Mouse (Mus musculus) left cerebral cortex, postnatal 10 days (tissue): ENCODE measurements around the gene Hdac4. TPM values are rescaled to one million over a fixed set of nuclear protein-coding genes. Genes with fewer than 3 reads are reported as not detected.

ENCODE experiments used
- DNase-seq, 2 experiments: peaks; one replicate each; pipeline ENCODE4 v3.0.0; 2021 to 2022; ENCODE audit warnings: low spot score in 2 of 2, mixed read lengths in 1 of 2; ENCODE audit errors: extremely low spot score in 1 of 2
- intact Hi-C: fragments of 180-260 bp; cut with DNase I; formaldehyde crosslinking; loops from one replicate; pipeline ENCODE4 v1.15.1; 2025
- total RNA-seq, 2 experiments: library from RNA; stranded (reverse); gene quantifications; 2 replicates each; pipeline ENCODE4 v1.2.3; 2021

The Hdac4 gene
- total RNA-seq, 2 experiments from 2014 or later: 98.1 to 98.7 TPM

DNA sequence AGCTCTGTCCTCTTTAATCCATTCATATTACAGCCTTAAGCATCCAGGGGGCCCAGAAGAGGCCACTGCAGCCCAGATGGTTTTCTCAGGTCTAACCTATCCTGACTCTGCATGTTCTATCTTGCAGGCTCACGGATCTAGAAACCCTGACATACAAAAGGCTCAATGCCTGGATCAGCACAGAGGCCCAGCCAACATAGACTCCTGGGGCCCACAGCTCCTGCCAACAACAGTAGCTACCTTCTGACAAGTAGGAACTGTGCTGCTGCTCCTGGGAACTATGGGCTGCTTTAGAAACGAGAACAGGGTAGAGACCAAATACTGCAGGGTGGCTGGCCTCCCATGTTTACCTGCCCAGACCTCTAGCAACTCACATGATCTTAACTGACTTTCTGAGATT is 83.9 kb downstream of the Hdac4 start:
- no peak for DNase-seq
- intact Hi-C loops: no loop called here

DNA sequence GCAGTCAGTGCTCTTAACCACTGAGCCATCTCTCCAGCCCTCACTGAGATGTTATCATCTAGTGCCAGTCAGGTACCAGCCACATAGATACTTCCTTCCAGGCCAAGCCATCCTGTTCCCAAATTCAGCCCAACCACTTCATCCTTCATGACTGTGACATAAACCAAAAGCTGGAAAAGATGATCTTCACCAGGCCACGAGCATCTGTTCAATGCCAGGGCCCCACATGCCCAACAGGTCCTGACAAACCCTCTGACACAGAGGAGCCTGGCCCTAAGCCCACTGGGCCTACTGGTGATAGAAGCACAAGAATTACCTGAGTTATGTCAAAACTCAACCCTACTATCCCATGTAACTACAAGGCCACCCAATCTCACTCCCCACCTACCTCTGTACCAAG is 84.5 kb downstream of the Hdac4 start:
- DNase-seq: no peak
- intact Hi-C loops: no loop called here

DNA sequence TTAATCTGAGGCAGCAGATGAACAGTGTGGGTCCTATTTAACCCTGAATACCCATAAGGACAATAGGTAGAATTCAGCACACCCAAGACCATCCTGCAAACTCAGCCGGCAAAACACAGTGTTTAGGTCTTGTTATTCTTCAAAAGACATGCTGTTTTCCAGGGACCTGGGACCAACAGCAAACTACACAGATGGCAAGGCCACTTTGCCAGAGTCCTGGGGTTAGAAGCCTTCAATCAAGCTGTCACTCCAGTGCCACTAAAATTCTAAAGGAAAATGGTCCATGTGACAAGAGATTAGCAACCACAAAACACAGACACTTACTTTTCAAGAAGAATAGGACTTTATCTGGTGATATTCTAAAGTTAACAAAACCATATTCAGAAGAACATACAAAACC is 86.3 kb downstream of the Hdac4 start:
- peak in 1 of 2 experiments; percentile 4 for DNase-seq
- intact Hi-C loops: no loop called here

DNA sequence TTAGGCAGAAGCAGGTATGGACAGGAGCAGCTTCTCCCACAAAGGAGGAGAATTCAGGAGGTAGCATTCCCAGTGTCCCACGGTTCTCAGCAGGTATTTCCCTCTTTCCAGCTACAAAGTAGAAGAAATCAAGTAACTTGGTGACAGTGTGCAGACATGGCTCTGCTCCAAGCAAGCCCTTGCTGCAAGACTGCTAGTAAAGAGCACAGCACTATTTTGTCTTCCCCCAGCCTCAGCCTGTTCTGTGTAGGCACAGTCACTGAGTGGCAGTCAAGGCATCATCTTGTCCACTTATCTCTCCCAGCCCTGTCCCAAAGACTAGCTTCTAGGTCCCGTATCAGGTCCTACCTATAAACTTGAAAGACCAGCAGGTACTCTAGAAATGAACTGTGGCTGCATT is 86.9 kb downstream of the Hdac4 start:
- intact Hi-C loops: no loop called here
- peak in 1 of 2 experiments; percentile 19 for DNase-seq

DNA sequence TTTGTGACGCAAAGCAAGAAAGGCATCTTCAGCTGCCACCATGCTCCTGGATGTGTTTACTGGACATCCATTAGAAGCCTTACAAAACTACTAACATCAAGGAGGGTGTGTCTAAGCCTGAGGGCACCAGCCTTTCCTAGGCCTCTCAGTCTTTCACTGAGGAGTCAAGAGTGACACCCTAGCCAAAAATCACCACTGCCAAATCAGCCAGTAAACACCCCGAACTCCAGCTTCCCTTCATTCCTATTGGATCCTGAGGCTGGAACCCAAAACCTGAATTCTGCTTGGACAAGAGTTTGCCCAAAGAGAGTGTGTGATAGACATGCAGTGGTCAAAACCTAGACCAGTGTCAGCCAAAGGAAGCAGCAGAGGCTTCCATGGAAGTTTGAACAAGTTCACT is 87.5 kb downstream of the Hdac4 start:
- DNase-seq: peak in 1 of 2 experiments; percentile 5
- intact Hi-C loops: no loop called here

DNA sequence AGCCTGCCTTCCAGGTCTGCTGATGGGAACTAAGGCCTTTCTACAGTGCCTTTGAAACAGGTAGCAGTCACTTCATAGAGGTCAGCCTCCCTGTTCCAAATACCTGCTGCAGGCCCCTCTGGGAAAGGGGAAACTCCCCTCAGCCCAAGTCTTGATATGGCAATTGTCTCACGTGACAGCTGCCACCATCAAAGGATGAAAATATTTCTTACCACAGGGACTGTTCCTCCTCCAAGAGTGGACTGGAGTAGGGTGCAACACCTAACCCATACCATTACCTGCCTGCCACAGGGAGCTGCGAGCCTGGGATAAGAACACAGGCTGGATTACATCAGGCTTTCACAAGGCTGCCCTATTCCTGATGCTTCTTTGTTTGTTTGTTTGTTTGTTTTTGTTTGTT is 88.0 kb downstream of the Hdac4 start:
- DNase-seq: peak in 1 of 2 experiments; percentile 3
- intact Hi-C loops: no loop called here

DNA sequence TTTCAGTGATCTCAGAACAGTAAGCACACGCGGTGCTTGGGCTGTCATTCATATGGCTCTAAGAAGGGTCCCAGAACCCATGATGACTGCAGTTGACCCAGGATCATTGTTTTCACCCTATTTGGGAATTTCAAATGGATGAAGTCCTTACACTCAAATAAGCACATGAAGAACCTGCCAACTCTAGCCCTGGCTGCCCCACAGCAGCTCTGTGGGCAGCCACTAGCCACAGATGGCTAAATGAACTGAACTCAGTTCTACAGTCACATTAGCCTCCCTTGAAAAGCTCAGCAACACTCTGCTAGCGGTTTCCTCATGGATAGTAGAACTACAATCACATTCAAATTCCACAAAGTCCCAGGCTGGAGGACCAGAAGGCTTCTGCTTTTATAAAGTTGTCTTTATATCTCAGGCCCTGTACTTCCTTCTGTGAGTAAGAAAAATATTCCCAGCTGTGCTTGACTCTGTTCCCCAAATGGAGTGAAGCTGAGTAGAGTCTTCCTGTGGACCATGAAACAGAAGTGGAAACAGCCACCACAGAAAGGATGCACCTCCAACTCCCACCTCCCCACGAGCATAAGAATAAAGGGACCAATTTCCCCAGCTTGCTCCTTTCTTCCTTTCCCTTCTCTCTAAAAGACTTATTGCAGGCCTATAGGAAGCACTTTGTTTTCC is 88.9 kb downstream of the Hdac4 start:
- DNase-seq: peak in 1 of 2 experiments; percentile 1

DNA sequence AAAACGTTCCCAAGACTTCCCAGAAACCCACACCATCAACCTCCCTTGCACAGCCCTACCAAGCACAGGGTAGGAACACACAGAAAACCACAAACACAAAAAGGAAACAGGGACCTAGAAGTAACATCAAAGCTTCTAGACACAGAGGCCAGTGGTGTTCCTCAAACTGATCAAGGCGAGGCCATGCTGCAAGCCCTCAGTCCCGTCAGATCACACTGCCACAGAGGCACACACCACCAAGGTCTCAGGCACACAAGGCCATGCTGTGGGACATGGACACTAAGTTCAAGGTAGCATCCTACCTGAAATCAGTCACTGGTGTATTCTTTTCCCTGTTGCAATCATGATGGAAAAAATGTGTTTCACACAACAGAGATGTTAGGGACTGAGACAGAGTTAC is 90.8 kb downstream of the Hdac4 start:
- intact Hi-C loops: no loop called here
- peak in 1 of 2 experiments; percentile 1 for DNase-seq

More for the DNA sequence above, 88.9 kb downstream of the Hdac4 start:
- intact Hi-C loops: no loop called here

DNA sequence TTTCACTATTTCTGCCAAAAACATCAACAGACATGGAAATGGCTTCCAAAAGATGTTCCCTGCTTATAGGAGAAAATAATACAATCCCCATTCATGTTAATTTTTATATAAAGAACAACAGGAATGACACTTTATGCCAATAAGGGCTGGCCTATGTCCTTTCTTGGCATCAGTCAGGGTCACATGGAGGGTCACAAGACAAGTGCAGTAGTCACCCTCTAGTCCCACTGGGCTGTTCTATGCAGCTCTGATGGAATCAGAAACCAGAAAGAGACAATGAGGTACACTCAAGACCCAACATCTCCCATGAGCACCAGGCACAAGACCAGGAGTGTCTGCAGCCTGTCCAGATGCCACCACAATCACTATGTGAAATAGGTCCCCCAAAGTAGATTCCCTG is 91.5 kb downstream of the Hdac4 start:
- DNase-seq: no peak
- intact Hi-C loops: no loop called here

DNA sequence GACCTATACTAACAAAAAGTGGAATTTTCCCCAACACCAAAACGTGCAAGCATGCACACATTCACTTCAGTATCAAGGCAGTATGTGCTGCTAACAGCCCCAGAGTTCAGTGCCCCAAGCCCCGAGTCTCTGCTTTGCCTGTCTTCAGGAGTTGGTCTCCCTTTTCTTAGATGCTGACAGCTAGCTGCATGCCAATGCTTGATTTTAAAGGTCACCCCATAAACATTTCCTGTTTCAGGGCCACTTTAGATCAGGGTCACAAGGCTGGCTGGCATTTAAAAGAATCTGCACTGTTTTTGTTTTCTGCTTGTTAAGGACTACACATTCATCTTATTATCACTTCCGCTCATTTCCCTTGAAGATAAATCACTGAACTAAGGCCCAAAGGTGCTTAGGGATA is 92.1 kb downstream of the Hdac4 start:
- DNase-seq: no peak
- intact Hi-C loops: no loop called here

DNA sequence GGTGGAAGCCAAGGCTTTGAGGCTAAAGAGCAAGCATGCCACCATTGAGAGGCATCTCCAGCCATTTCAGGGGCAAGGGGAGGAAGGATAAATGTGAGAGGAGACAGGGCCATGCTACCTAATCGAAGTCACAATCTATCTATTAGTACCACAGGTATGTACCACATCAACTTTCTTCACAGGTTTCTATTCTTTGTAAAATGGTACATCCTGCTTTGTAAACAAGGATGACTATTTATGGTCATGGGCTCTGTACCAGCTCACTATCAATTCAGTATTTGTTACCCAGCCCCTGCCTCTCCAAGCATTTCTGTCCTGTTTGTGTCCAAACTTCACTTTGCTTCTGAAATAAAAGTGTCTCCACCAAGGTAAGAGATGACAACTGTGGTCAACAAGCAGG is 92.7 kb downstream of the Hdac4 start:
- intact Hi-C loops: no loop called here
- no peak for DNase-seq

DNA sequence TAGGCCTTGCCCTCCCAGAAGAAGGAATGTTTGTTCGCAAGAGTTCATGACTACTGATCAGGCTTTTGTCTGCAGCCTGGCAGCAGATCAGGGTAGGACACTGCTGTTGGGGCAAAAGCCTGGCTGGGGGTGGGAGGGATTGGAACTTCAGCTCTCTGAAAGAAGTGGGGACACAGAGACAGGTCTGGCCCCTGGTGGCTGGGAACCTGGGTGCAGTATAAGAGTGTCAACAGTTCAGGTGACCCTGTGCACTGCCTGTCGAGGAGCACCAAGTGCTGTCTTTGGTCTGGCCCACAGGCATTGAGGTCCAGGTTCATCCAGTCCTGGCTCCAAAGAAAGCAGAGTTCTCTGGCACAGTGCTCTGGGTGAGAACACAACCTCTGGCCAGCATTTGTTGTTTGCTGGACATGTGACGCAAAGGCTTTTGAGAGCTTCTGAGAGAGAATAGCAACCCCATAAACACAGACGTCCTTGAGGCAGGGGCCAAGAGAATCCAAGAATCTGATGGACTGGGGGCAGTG is 95.1 kb downstream of the Hdac4 start:
- intact Hi-C loops: no loop called here
- peak; percentile 23 to 43 for DNase-seq

DNA sequence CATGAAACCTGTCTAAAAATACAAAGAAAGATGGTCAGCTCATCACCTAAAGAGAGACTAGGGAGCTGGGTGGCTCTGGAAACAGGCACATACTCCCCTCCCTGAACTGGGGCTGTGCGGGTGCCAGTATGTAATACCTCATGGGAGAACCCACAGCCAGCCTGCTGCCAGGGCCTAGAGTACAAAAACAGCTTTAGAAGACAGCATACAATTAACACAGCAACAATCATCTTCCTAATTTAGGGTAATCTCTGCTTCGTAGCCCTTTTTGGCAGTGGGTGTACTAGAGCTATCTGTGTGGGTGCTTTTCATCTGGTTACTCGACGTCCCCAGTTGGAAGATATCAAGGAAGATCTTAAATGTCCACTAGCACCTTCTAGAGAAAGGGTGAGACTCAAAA is 95.5 kb downstream of the Hdac4 start:
- DNase-seq: peak in 1 of 2 experiments; percentile 26
- intact Hi-C loops: no loop called here

DNA sequence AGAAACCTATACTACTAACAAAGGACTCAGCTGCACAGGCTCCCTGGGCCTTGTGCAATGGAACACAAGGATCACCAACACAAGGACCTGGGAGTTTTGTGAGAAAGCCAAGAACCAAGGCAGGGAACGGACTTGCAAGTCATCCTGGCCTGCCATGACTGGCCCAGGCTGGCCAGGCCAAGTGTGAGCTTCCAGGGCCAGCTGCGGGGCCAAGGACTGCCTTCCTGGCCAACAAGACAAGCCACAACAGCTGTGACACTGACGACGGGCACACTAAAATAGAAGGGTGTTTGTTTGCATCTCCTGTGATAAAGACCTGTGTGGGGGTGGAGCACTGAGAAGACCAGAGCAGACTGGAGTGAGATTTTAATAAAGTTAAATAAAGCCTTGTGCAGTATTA is 96.0 kb downstream of the Hdac4 start:
- intact Hi-C loops: no loop called here
- DNase-seq: peak in 1 of 2 experiments; percentile 13

DNA sequence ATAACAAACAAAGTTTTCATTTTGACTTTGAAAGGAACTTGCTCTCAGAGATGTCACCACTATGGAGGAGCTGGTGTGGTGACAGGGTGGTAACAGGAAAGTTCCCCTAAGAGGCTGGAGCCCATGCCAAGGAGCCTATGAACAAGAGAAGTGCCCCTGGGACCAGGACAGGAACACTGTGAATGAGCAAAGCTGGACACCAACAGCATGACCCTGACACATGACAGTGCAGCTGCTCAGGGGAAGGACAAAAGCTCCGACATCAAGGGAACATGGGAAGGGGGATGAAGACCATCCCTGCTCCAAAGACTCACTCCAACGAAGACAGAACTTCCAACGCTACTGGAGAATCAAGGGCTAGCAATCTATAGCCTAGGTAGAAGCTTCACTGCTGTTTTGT is 97.0 kb downstream of the Hdac4 start:
- peak in 1 of 2 experiments; percentile 3 for DNase-seq
- intact Hi-C loops: no loop called here

DNA sequence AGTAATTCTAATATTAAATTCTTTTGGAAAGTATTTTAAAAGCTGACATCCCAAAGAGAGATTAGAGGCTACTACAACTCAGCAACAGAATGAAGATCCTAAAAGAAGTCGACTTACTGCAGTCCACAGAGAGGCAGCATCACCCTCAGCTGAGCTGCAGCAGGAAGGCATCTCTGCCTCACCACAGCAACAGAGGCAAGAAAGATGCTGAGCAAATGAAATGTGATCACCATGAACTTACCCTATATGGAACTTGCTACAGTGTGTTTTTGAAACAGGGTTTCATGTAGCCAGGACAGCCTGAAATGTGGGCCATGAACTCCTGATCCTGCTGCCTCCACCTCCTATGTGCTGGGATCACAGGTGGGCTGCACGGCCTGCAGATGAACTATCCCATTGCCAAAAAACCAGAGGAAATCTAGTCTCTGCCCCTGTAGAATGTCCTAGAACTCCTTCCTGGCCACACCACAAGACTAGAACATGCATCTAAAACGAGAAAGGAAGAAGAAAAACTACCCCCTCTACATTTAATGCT is 98.4 kb downstream of the Hdac4 start:
- DNase-seq: peak in 1 of 2 experiments; percentile 5
- intact Hi-C loops: no loop called here

DNA sequence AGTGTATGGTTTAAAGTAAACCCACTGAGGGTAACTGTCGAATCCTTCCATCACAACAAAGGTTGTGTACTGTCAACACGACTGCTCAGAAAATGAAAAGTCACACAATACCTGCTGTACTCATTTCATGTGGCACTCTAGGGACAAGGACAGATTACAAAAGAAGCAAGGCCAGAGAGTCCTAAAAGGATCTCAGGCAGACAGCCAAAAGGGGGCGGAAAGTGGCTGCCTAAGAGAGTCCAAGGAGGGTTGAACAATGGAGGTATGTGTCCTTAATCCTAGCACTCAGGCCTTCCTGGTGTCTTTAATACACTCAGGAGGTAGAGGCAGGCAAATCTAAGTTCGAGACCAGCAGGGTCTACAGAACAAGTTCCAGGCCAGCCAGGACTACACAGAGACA is 103.2 kb downstream of the Hdac4 start:
- no peak for DNase-seq
- intact Hi-C loops: no loop called here

DNA sequence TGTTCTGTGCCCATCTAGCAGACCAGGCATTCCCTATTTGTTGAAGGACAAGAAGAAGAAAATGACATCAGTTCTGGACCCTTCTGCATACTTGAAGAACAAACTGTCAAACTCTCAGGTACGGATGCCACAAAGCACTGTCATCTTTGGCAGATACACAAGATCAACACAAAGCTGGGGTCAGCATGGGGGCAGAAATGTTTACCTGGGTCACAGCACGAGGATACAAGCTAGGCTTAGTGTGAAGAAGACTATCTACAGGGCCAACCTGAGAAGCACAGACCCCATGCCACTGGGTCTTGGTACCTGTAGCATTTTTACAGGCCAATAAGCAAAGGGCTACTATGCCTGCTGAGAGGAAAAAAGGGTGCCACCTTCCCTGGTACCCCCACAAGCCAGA is 107.7 kb downstream of the Hdac4 start:
- DNase-seq: peak in 1 of 2 experiments; percentile 4
- intact Hi-C loops: no loop called here

DNA sequence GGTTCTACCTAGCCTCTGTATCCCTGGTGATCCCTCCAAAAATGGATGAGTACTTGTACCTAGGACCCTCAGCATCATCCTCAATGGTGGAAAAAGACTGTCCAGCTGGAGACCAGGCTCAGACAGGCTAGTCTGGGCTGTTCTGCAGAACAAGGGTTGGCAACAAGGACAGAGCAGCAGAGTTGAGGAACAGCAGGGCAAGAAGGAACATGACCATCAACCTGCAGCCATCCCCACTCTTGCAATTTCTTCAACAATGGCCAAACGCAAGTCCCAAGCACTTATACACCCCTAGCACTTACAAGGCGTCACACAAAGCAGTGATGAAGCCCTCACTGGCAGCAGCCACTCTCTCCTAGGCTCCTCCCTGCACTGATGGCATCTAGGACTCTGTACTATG is 108.2 kb downstream of the Hdac4 start:
- DNase-seq: peak in 1 of 2 experiments; percentile 3
- intact Hi-C loops: no loop called here

DNA sequence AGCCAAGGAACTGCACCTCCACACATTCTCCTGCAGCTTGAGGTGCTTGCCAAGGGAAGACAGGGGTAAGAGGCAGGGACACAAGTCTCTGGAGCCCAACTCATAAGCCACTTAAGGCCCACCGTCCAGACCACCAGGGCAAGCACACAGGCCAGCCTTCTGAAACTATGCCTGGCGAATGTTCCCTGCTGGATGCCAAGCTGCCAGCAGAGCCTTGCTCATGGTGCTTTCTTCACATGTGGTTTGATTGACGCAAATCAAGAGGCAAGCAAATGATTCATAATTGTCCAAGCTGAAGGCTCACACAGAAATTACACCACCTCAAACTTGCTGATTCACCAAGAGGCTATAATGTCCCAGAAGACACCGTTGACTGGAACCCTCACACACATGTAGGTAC is 108.7 kb downstream of the Hdac4 start:
- peak in 1 of 2 experiments; percentile 13 for DNase-seq
- intact Hi-C loops: no loop called here
